Mouse (Mus musculus) brain, adult 2 months (tissue): ENCODE measurements around the gene Rad51b.

ENCODE experiments used
- DNase-seq: peaks from one replicate; pipeline ENCODE4 v3.0.0; 2011; ENCODE audit warnings: low read depth, low spot score

The Rad51b gene

GRCm38 (mm10) chr12:79687683-79688386, 390.8 kb downstream of the Rad51b start:
- no peak for DNase-seq

DNA sequence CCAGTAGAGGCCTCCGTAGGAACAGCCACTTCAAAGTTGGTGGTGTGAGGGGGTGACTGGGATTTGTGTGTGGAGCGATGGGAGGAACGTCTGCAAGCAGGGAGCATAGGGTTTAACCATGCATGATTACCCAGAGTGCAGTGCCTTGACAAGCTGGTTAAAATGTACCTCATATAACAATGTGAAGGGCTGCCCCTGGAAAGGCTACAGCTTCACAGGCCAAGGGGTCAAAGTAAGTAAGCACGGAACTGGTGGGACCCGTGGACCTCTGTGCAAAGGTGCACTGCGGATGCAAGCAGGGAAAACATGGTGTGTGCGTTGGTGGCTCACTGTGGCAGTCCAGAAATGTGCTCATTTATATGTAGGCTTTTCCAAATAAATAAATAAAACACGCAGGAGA, 392.2 kb downstream of the Rad51b start:
- no peak for DNase-seq

DNA sequence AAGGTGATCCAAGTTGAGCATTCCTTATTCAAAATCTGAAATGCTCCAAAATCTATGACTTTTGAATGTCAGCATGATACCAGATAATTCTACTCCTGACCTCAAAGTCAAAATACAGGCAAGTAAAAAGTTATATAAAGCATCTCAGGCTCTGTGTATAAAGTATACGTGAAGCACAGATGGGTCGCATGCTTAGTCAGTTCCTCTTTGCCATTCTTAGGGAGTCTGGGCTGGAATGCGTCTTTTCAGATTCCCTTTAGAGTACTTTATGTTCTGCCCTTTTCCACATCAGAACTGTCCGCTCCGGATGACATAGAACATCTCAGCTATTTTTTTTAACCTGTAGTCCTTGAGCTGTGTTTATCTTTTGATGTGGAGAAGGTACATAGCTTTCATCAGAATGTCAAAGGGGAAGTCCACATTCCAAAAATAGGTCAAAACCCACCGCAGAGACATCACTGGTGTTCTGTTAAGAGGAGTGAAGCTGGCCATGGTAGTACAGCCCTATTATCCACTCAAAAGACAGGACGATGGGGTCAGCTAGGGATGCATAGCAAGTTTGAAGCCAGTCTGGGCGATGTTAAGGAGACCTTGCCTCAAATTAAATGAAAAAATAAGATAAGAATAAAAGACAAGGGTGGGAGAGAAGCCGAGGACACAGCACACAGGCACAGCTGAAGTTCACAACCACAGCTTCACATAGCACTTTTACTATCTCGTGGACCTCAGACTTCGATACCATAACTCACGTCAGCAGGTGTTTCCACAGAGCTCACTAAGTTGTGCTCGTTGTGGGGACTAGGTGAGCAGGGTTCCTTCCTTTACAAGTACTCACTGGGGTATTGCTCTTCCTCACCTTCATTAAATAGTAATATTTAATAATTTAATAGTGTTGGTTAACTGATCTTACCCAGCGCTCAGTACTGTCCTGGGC, 395.1 kb downstream of the Rad51b start:
- peak; percentile 26 for DNase-seq

- DNase-seq, result no peak
Measured at GRCm38 (mm10) chr12:79695832-79696434, 398.9 kb downstream of the Rad51b start.

DNA sequence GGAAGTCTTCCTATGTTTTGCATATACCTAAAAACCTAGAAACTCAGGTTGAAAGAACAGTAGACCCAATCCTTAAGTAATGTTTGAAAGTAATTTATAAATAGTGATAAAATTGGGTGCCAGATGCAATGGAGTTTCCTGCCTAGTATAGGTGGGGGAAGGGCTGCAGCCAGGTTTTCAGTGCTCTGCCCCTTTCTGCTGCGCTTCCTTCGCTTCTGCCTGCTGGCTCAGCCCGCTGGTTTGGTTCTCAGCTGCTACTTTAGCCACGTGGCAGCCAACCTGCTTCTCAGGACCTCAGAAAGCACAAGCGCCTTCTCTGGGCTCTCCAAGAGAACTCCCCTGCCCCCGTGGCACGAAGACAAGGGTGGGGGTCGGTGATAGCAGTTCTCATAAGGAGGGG, 406.5 kb downstream of the Rad51b start:
- DNase-seq, result no peak

DNA sequence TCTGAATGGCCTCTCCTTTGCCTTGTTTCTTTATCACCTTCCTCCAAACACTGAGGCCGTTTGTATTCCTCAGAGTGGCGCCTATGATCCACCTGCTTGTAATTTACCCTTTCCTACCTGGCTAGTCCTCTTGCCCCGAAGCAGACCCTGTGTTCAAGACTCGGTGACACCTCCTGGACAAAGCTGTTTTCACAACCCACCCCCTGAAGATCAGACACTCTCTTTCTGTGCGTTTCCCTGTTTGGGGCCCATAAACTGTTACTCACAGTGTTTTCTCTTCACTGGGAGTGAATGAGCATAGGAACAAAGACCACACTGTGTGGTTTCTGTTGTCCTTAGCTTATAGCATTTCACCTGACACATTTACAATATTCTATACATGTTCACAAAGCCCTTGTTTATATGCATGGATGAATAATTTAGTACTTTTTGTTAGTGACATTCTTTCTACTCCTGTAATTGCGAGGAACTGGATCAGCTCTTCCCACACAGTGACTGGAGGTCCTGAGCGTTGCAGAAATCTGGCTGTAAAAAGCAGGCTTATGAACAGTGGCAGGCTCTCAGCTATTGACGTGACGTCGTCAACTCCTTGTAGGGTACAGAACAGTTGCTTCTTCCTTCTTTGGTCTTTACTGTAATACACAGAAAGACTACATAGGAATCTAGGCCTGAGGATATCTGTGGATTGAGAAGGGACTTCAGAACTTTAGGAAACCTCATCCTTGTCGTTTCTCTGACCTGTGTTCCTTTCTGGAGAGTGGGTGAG, 408.6 kb downstream of the Rad51b start:
- DNase-seq, result peak; percentile 19

DNA sequence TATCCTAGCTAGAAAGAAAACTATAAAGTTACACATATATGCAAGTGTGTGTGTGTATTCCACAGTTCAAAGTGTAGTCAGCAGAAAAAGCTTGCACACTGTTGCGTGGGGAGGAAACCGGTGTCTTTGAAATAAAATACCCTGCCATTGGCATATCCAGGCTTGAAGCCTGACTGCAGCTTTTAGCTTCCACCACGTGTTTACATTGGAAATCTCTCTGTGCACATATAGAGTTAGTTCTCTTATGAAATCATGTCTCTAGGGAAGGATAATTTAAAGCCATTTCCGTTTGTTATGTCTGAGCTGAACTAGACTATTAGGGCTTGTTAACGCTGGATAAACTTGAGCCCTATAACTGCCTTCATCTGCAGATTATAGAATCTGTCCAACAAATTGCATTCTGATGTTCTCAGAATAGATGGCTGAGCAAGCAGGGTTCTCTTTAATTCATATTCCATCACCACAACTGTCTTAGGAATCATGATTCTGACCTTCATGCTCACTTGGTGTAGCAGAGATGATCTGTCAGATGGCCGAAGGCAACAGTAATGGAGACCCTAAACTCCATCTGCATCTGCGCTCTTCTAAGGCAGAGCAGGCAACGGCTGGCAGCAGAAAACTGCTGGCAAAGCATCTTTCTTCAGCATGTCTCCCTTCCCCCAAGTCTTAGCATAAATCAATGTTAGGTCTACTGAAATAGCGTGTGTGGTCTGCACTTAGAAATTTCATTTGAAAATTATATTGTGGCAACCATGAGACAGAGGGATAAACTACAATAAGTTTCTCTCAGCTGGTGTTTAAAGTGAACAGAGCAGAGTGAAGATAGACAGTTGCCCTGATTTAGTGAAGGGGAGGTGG, 410.7 kb downstream of the Rad51b start:
- DNase-seq, result no peak

- DNase-seq, result no peak
Measured at GRCm38 (mm10) chr12:79708423-79708733, 411.3 kb downstream of the Rad51b start.

DNA sequence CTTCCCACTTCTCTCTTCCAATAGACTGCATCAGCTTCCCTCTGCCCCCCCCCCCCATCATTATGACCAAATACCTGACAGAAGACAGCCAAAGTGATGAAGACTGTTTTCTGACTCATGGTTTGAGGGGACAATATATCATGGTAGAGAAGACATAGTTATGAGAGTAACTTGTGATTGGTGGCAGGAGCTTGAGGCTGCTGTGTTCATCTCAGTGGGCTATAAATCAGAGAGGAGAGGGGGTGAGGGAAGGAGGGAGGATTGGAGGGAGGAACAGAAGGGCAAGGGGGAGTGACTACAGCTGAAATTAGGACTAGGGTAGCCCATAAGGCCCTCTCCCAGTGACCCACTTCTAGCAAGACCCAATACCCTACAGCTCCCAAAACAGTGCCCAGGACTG, 416.2 kb downstream of the Rad51b start:
- DNase-seq, result no peak

DNA sequence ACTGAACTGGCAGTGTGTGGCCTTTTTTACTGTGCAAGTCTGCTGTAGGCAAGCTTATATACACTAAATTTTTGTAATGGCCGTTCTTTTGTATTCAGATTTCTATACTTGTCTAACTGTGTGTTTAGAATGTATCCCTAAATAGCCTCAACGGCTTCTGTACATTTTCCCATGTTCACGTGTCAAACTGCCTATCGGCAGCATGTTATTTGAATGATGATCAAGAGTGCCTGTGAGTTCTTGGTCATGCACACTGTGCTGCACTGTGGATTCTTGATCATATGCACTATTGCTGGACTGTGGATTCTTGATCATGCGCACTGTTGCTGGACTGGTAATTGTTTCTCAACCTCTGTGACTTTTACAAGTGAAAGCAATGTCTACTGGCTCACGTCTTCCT, 417.4 kb downstream of the Rad51b start:
- no peak for DNase-seq

DNA sequence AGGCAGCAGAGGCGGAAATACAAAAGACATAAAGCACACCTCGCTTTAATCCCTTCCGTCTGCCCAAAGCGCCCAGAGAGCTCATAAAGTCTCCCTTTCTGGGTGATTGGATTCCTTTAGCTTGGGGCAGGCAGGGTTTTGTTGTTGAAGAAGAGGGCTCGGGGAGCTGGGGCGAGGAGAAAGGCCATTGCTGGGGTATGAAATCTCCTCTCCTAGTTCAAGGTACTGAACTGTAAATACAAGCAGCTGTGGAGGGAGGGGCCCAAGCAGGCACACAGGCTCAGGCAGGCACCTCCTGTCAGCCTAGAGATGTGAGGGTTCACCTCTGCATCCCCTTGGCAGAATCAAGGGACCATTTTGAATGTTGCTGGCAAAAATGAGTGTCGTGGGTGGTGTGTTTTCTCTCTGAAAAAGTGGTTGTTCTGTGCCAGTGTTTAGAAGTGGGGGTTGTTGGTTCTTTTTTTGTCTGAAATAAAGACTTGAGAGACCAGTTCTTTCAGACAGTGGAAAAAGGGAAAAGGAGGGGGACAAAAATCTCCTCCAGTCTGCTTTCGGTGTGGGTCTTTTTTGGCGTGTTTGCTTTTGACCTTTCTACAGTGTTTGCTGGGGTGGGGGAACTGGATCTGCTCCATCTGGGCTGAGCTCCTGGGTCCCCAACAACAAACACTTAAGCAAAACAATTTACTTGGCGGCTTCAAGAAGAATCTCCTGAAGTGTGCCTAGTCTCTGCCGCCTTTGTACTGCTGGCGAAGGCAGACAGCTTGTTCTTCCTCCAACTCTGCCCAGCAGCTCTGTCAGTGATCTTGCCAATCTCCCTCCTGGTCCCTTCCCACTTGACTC, 418.6 kb downstream of the Rad51b start:
- DNase-seq, result peak; percentile 35

DNA sequence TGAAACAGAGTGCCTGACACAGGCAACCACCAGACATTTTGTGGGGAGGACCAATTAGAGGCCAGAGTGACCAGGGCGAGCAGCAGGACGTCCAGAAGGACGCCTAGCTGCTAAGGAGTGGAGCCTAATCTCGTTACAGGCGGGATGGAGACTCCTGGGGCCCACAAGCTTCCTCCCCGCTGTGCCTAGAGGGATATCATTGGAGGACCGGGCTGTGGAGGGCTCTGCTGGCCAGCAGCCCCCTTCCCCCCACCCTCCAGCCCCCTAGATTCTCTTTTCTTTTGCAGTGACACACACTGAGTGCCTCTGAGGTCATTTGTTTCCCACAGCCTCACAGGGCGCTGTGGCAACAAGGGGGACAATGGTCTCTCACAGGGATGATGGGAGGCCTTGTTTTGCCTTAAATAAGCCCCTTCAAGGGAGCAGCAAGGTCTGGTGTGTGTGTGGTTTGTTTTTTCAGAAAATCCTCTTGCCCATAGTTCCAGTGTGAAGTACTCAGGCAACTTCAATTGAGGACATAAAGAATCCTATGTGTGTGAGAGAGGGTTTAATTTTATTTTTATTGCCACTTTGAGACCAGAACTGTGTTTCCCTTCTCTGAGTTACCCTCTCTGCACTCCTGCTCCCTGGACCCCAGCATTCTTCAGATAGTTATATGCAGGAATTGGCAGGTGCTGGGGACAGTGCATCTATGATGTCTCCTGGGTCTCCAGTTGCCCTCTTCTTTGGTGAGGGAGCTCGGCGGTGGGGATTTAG, 422.2 kb downstream of the Rad51b start:
- DNase-seq, result peak; percentile 29

DNA sequence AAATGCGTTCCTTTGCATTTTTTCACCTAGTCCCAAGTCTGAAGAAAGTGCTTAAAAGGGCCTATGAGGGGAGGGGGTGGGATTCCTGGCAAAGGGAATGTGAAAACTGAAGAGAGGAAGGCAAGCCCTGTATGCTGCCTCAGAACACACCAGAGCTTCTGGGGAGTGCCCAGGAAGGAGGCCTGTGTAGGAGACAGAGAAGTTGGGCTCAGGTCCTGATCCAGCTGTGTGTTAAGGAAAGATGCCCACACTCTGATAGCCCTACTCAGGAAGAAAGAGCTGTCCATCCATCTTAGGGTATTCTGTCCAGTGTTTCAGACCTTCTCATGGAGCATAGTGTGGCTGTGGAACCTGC, 422.7 kb downstream of the Rad51b start:
- DNase-seq, result no peak

- DNase-seq, result no peak
Measured at GRCm38 (mm10) chr12:79724875-79725274, 427.8 kb downstream of the Rad51b start.

GRCm38 (mm10) chr12:79725711-79726110, 428.6 kb downstream of the Rad51b start:
- peak; percentile 70 for DNase-seq

- DNase-seq, result peak; percentile 83
Measured at GRCm38 (mm10) chr12:79726116-79726515, 429.0 kb downstream of the Rad51b start.

DNA sequence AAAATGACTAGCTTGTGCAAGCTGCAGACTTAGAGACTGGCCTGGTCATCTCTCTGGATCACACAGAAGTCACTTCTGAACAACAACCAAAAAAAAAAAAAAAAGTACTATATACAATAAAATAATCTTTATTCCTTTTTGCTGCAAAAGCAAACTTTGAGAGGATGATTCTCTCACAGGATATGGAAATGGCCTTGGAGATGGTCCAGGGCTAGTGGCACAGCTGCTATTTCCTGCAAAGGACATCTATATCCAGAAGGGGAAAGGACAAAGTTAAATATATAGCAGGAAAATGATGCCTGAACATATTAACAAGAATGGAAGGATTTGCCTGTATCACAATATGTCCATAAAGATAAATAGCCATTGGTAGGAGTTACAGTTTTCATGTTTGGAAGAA, 429.9 kb downstream of the Rad51b start:
- DNase-seq, result no peak

GRCm38 (mm10) chr12:79729926-79730506, 432.9 kb downstream of the Rad51b start:
- DNase-seq, result no peak

GRCm38 (mm10) chr12:79731905-79732304, 434.8 kb downstream of the Rad51b start:
- no peak for DNase-seq
